Mouse (Mus musculus): ENCODE measurements at regions not wholly inside any gene's neighbourhood (a gene's known extent, or its start where the extent isn't known, plus 50 kb on each side); places are given as distances from the start of the nearest gene placed in this dataset.

GRCm38 (mm10) chr4:45734011-45734410, 64.8 kb upstream of the Aldh1b1 start:
- no peak overlapping the region for H3K9ac ChIP-seq (ENCODE audit: low read depth, low read length)
- no peaks in the 10 kb centered on the region for H3K9me3 ChIP-seq (ENCODE audit: control insufficient read depth, low read length)
- 95% methylated on average over 6 of the region's 6 CpGs for WGBS
- H3K36me3 ChIP-seq (ENCODE audit: control insufficient read depth, insufficient read depth, low read length) = no peaks in the 10 kb centered on the region
- no peaks in the 10 kb centered on the region for H3K27me3 ChIP-seq (replicated peaks; ENCODE audit: control insufficient read depth, insufficient read depth, low read length)
- no peak for DNase-seq (ENCODE audit: low spot score)
- H3K27ac ChIP-seq (replicated peaks; ENCODE audit: low read depth, low read length) = no peak overlapping the region
- no peak overlapping the region for H3K4me2 ChIP-seq (ENCODE audit: low read depth, low read length)
- peaks cover 26% of the 10 kb centered on the region for H3K4me1 ChIP-seq (ENCODE audit: control insufficient read depth, insufficient read depth, low read length)
- no peak for ATAC-seq (ENCODE audit: low read depth)
- H3K4me3 ChIP-seq (ENCODE audit: low read depth, low read length) = no peak overlapping the region

GRCm38 (mm10) chr4:45730862-45731831, 67.7 kb upstream of the Aldh1b1 start:
- peak overlapping the region; percentile 7; the same call in 1 of the 2 replicates for H3K4me2 ChIP-seq (ENCODE audit: low read depth, low read length)
- H3K27me3 ChIP-seq (replicated peaks; ENCODE audit: control insufficient read depth, insufficient read depth, low read length) = no peaks in the 10 kb centered on the region
- WGBS = 15% methylated on average over 14 of the region's 14 CpGs
- no peaks in the 10 kb centered on the region for H3K36me3 ChIP-seq (ENCODE audit: control insufficient read depth, insufficient read depth, low read length)
- no peak overlapping the region for H3K9ac ChIP-seq (ENCODE audit: low read depth, low read length)
- peak overlapping the region; percentile 85 for H3K27ac ChIP-seq (replicated peaks; ENCODE audit: low read depth, low read length)
- H3K4me3 ChIP-seq (ENCODE audit: low read depth, low read length) = no peak overlapping the region
- DNase-seq (ENCODE audit: low spot score) (peak; percentile 87), ATAC-seq (ENCODE audit: low read depth) (peak; percentile 93)
- no peaks in the 10 kb centered on the region for H3K9me3 ChIP-seq (ENCODE audit: control insufficient read depth, low read length)
- H3K4me1 ChIP-seq (ENCODE audit: control insufficient read depth, insufficient read depth, low read length) = peaks cover 20% of the 10 kb centered on the region

- Histone ChIP-seq H3K27me3 (replicated peaks; ENCODE audit: control insufficient read depth, insufficient read depth, low read length) (no peaks in the 10 kb centered on the region), H3K4me3 (ENCODE audit: low read depth, low read length) (no peak overlapping the region), H3K36me3 (ENCODE audit: control insufficient read depth, insufficient read depth, low read length) (no peaks in the 10 kb centered on the region), H3K9me3 (ENCODE audit: control insufficient read depth, low read length) (no peaks in the 10 kb centered on the region), H3K4me2 (ENCODE audit: low read depth, low read length) (no peak overlapping the region), H3K4me1 (ENCODE audit: control insufficient read depth, insufficient read depth, low read length) (peaks cover 29% of the 10 kb centered on the region), H3K9ac (ENCODE audit: low read depth, low read length) (no peak overlapping the region), H3K27ac (replicated peaks; ENCODE audit: low read depth, low read length) (peak overlapping the region; percentile 85)
- WGBS = 61% methylated on average over 4 of the region's 4 CpGs
- DNase-seq (ENCODE audit: low spot score) = no peak
- no peak for ATAC-seq (ENCODE audit: low read depth)
Observed at GRCm38 (mm10) chr4:45729801-45730200, 69.0 kb upstream of the Aldh1b1 start.

- no peaks in the 10 kb centered on the region for H3K36me3 ChIP-seq (ENCODE audit: control insufficient read depth, insufficient read depth, low read length)
- H3K9ac ChIP-seq (ENCODE audit: low read depth, low read length) = no peak overlapping the region
- no peak overlapping the region for H3K4me3 ChIP-seq (ENCODE audit: low read depth, low read length)
- H3K4me1 ChIP-seq (ENCODE audit: control insufficient read depth, insufficient read depth, low read length) = peaks cover 36% of the 10 kb centered on the region
- ATAC-seq (ENCODE audit: low read depth) = no peak
- no peak overlapping the region for H3K27ac ChIP-seq (replicated peaks; ENCODE audit: low read depth, low read length)
- H3K27me3 ChIP-seq (replicated peaks; ENCODE audit: control insufficient read depth, insufficient read depth, low read length) = no peaks in the 10 kb centered on the region
- 60% methylated on average over 4 of the region's 4 CpGs for WGBS
- no peaks in the 10 kb centered on the region for H3K9me3 ChIP-seq (ENCODE audit: control insufficient read depth, low read length)
- H3K4me2 ChIP-seq (ENCODE audit: low read depth, low read length) = no peak overlapping the region
- no peak for DNase-seq (ENCODE audit: low spot score)
Observed at GRCm38 (mm10) chr4:45728825-45729224, 70.0 kb upstream of the Aldh1b1 start.

GRCm38 (mm10) chr4:45727915-45728314, 70.9 kb upstream of the Aldh1b1 start:
- no peak overlapping the region for H3K27ac ChIP-seq (replicated peaks; ENCODE audit: low read depth, low read length)
- peaks cover 36% of the 10 kb centered on the region for H3K4me1 ChIP-seq (ENCODE audit: control insufficient read depth, insufficient read depth, low read length)
- H3K9ac ChIP-seq (ENCODE audit: low read depth, low read length) = no peak overlapping the region
- no peak overlapping the region for H3K4me3 ChIP-seq (ENCODE audit: low read depth, low read length)
- no peak overlapping the region for H3K4me2 ChIP-seq (ENCODE audit: low read depth, low read length)
- ATAC-seq (ENCODE audit: low read depth) (no peak), DNase-seq (ENCODE audit: low spot score) (no peak)
- 83% methylated on average over 5 of the region's 5 CpGs for WGBS
- no peaks in the 10 kb centered on the region for H3K36me3 ChIP-seq (ENCODE audit: control insufficient read depth, insufficient read depth, low read length)
- no peaks in the 10 kb centered on the region for H3K27me3 ChIP-seq (replicated peaks; ENCODE audit: control insufficient read depth, insufficient read depth, low read length)
- no peaks in the 10 kb centered on the region for H3K9me3 ChIP-seq (ENCODE audit: control insufficient read depth, low read length)

- no peak for DNase-seq (ENCODE audit: low spot score)
- H3K9me3 ChIP-seq (ENCODE audit: control insufficient read depth, low read length) = no peaks in the 10 kb centered on the region
- no peak overlapping the region for H3K4me2 ChIP-seq (ENCODE audit: low read depth, low read length)
- ATAC-seq (ENCODE audit: low read depth) = no peak
- H3K4me3 ChIP-seq (ENCODE audit: low read depth, low read length) = no peak overlapping the region
- no peak overlapping the region for H3K9ac ChIP-seq (ENCODE audit: low read depth, low read length)
- H3K27me3 ChIP-seq (replicated peaks; ENCODE audit: control insufficient read depth, insufficient read depth, low read length) = no peaks in the 10 kb centered on the region
- no peaks in the 10 kb centered on the region for H3K36me3 ChIP-seq (ENCODE audit: control insufficient read depth, insufficient read depth, low read length)
- WGBS = 58% methylated on average over 9 of the region's 9 CpGs
- H3K27ac ChIP-seq (replicated peaks; ENCODE audit: low read depth, low read length) = no peak overlapping the region
- peaks cover 36% of the 10 kb centered on the region for H3K4me1 ChIP-seq (ENCODE audit: control insufficient read depth, insufficient read depth, low read length)
Observed at GRCm38 (mm10) chr4:45727474-45727873, 71.3 kb upstream of the Aldh1b1 start.

- Histone ChIP-seq H3K9me3 (ENCODE audit: control insufficient read depth, low read length) (no peaks in the 10 kb centered on the region), H3K4me1 (ENCODE audit: control insufficient read depth, insufficient read depth, low read length) (peaks cover 36% of the 10 kb centered on the region), H3K36me3 (ENCODE audit: control insufficient read depth, insufficient read depth, low read length) (no peaks in the 10 kb centered on the region), H3K27ac (replicated peaks; ENCODE audit: low read depth, low read length) (no peak overlapping the region), H3K4me2 (ENCODE audit: low read depth, low read length) (no peak overlapping the region), H3K27me3 (replicated peaks; ENCODE audit: control insufficient read depth, insufficient read depth, low read length) (no peaks in the 10 kb centered on the region), H3K4me3 (ENCODE audit: low read depth, low read length) (no peak overlapping the region), H3K9ac (ENCODE audit: low read depth, low read length) (no peak overlapping the region)
- no peak for DNase-seq (ENCODE audit: low spot score)
- no peak for ATAC-seq (ENCODE audit: low read depth)
- 85% methylated on average over 5 of the region's 5 CpGs for WGBS
Observed at GRCm38 (mm10) chr4:45726783-45727182, 72.0 kb upstream of the Aldh1b1 start.

- H3K4me3 ChIP-seq (ENCODE audit: low read depth, low read length) = no peak overlapping the region
- no peak overlapping the region for H3K4me2 ChIP-seq (ENCODE audit: low read depth, low read length)
- no peaks in the 10 kb centered on the region for H3K9me3 ChIP-seq (ENCODE audit: control insufficient read depth, low read length)
- peaks cover 27% of the 10 kb centered on the region for H3K4me1 ChIP-seq (ENCODE audit: control insufficient read depth, insufficient read depth, low read length)
- 36% methylated on average over 16 of the region's 16 CpGs for WGBS
- DNase-seq (ENCODE audit: low spot score) (peak; percentile 81), ATAC-seq (ENCODE audit: low read depth) (peak; percentile 56; the same call in 1 of the 2 replicates)
- no peak overlapping the region for H3K9ac ChIP-seq (ENCODE audit: low read depth, low read length)
- no peak overlapping the region; the same call in 1 of the 2 replicates for H3K27ac ChIP-seq (replicated peaks; ENCODE audit: low read depth, low read length)
- H3K27me3 ChIP-seq (replicated peaks; ENCODE audit: control insufficient read depth, insufficient read depth, low read length) = no peaks in the 10 kb centered on the region
- no peaks in the 10 kb centered on the region for H3K36me3 ChIP-seq (ENCODE audit: control insufficient read depth, insufficient read depth, low read length)
Observed at GRCm38 (mm10) chr4:45725055-45725910, 73.5 kb upstream of the Aldh1b1 start.
